Mouse (Mus musculus) frontal cortex, adult 2 months (tissue): ENCODE results near the gene Ranbp1. TPM values are rescaled to one million over a fixed set of nuclear protein-coding genes. Genes with fewer than 3 reads are reported as not detected.

Experiments
- DNase-seq, 2 experiments: peaks; one replicate each; pipeline ENCODE4 v3.0.0; 2022; ENCODE audit warnings: low spot score in 1 of 2; ENCODE audit errors: extremely low spot score in 1 of 2
- polyA plus RNA-seq: library from polyadenylated mRNA; depleted of rRNA; stranded (reverse); fragments of >200 nt; gene quantifications from 2 replicates; pipeline ENCODE4 v1.2.3, GENCODE M21; 2012

The Ranbp1 gene
- polyA plus RNA-seq, 1 experiment: 116 TPM

DNA sequence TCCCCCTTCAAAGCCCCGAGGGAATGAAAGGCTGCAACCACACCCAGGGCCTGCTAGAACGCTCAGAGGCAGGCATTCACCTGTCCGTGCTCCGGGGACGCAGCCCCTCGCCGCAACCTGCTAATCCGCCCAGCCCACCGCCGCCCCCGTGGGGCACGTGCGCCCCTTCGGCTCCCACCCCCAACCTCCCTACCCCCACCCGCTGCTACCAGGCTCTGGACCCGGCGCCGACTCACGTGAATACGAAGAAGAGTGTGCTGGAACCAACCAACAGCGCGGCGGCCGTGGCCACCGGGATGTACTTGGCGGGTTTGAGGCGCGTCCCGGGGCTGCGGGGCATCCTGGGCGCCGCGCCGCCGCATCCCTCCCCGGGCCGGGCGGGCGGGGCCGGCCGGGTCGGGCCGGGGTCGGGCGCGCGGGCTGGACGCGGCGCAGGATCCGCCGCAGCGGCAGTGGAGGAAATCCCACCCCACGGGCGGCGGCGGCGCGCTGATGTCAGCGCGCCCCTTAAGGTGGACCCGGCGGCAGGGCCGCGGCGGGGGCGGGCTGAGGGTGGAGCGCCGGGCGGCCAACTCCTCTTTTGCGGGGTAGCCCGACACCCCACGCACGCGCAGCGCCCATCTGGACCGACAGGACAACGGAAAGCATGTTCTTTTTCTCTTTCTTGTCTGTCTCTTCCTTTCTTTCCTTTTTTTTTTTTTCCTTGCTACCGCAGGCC is 13.7 kb downstream of the Ranbp1 start, which contains the start of gene Zdhhc8:
Gene Zdhhc8 (minus strand): TSS at position 466 of the 718 bp plus-strand sequence.
- peak in 1 of 2 experiments; percentile 83 for DNase-seq

DNA sequence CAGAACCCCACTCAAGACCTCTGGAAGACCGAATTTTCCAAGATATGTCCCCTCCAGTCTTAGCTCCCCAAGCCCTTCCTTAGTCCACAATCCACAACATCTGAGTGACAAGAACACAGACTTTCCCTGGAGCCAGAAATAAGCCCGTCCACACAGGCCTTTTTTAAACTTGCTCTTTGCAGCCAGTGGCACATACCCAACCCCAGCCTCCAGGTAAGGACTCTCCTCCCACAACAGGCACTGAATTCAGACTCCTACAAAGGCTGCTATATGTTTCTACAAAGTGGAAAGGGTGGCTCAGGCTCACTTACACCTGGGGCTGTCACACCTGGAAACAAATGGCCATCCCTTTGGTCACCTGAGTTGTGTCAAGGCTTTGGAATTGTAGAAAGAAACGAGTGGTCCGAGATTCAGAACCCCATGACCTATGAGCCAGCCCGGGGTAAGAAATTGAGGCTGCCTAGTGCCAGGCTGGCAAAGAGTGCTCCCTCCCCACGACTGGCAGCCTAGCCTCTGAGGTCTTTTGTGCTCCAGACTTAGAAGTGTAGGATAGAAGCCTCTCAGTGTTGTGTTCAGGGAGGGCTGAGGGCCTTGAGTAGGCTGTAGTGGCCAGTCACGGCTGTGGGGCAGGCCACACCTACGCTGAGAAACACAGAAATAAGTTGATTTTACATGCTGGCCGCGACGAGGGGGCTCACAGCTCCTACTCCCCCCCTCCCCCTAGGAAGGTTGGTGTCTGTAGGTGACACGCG is 14.4 kb downstream of the Ranbp1 start:
- no peak for DNase-seq

DNA sequence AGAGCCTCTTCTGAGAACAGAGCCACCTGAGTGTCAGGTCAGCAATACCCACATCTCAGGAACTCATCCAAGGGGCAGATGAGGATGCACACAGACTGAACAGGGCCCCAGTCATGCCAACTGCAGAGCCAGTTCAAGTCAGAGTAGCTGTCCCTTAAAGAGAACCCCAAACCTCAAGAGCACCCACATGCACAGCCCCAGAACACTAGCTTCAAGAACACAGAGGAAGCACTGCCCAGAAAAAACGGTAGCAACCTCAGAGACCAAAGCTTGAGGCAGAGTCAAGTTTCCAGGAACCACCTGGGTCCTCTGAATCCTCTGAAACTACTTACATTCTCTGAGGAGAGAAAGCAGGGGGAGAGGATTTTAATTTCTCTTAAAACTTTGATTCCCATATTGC is 15.1 kb downstream of the Ranbp1 start:
- no peak for DNase-seq

DNA sequence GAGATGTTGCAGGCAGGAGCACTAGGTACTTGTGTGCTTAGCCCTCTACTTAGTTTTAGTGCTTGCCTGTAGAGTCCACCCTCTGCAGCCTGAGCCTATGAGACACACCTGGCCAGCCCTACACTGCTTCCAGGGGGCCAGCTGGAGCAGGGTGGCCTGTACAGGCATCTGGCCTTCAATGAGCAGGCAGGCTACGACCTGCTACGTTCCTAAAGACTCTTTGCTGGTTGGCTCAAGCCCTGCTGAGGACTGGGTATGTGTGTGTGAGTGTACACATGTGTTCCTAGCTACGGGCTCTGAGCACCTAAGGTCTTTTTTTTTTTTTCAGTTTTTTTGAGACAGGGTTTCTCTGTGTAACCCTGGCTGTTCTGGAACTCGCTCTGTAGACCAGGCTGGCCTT is 17.1 kb downstream of the Ranbp1 start:
- DNase-seq: no peak

DNA sequence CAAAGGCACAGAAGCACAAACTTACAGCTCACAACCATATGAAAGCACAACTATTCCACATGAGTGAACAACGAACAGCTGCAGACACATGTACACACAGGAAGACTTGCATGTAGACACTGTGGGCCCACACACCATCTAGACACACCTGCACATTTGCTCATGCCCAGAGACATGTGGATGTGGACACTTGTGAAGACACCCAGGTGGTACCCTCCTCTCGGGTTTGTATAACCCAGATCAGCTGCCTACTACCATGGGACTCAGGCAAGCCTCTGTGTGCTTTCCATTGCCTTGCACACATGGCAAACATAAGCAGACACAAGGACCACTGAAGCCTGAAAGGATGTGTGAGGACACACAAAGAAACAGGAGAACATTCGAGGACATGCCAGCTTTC is 17.5 kb downstream of the Ranbp1 start:
- DNase-seq: no peak

DNA sequence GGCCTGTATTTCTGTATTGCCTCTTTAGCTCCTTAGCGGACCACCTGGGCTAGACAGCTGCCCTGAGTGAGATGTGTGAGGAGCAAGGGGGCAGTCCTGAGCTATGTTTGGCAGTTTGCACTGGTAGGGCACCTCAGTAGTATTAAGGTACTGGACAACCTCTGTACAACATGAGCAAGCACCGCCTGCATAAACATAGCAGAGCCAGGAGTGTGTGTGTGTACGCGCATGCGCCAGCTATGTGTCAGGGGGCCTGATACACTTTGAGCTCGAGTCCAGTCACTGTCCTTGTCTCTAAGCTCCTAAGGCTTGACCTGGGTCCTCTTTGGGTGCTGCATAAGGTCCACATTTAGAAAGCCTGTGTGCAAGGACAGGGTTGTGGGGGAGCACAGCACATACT is 17.9 kb downstream of the Ranbp1 start:
- no peak for DNase-seq

DNA sequence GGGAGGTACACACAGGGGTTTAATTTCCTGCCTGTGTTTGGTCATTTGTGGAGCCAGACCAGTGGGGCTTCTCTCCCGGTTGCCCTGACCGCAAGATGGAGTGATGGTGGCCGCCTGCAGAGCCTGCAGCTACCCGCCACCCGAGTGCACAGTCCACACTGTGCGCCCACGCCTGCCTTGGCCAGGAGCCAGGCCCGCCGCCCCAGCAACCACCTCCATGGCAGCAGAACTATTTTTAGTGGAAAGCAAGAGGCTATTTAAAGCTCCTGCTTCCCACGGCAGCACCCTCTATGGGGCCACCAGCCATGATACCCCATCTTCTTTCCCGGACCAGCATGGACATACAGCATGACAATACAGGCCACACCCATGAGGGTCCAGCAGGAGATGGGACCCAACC is 18.9 kb downstream of the Ranbp1 start:
- peak; percentile 87 to 93 for DNase-seq

DNA sequence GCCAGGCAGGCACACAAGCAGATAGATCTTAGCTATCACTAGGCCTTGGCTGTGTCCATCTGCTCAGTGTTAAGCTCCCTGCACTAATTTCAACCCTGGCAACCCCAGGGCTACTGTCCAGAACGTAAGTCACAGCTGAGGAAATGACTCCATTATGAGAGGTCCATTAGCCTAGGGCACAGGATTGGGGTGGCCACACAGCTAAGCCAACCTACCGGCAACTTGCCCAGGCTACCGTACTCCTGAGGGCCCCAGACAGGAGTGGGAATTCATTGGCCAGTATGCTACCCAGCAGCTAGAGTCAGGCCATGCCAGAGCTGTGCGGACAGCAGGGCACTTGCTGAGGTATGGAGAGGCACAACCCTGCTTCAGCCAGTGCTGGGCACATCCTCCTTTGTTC is 19.7 kb downstream of the Ranbp1 start:
- no peak for DNase-seq

DNA sequence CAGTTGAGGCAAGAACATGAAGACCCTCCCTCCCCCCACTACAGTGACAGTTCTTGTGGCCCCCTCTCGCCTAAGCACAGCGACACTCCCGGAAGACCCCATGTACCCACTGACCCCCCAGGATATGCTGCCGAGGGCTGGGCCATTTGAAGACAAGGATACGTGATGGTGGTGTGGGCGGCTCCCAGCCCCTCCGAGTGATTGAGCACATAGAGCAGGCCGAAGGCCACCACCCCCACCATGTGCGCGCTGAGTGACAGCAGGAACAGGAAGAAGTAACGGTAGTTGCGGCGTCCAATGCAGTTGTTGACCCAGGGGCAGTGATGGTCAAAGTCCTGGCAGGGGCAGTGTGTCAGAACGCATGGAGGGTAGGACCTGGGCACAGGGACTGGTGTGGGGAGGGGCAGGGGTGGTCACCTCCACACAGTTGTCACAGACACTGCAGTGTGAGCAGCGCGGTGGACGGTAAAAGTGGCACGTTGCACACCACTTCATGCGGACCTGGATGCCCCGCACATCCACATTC is 20.6 kb downstream of the Ranbp1 start:
- no peak for DNase-seq

DNA sequence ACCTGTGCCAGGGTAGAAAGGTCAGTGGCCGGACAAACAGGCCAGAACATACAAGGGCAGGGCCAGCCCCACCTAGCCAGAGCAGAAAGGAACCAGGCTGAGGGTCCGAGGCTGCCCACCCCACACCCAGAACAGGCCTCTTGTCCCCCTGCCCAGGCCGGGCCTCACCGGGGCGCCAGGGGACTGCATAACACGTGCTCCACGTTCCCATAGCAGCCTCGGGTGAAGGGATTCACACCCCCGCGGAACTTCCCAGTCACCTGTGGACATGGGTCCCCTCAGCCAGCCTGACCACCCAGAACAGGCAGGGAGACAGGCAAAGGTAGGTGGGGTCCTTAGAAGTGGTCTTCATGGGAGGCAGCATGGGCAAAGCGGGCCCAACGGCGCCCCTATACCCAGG is 21.3 kb downstream of the Ranbp1 start:
- DNase-seq: no peak

DNA sequence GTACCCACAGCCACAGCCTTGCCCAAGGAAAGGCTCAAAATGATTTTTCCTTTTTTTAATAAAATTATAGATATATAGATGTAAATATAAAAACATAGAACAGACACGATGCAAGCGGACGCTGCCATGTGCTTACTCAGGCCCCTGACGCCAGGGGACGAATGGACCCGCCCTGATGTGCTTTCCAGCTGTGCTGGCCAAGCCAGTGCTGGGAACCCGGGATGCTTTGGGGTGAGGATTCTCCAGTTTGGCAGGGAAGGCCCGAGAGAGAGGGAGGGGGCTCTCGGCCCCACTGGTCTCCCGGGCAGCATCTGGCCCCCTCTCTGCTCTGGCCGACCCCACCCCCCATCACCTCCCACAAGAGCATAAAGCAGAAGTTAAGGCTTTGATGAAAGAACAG is 26.3 kb downstream of the Ranbp1 start:
- DNase-seq: no peak

DNA sequence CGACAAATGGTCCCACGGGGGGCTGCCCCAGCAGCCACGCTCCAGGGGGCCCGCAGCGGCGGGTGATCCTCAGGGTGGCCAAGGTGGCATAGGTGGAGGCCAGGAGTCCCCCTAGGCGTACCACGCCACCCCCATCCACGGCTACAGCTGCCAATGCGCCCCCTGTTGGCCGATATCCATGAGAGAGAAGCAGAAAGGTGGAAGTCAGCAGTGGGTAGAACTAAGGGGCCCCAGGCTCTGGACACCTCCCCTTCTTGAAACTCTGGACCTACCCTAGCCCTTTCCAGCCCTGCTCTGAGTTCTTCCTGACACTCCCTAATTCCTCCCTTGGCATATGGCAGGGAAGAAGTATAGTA is 27.0 kb downstream of the Ranbp1 start:
- no peak for DNase-seq

DNA sequence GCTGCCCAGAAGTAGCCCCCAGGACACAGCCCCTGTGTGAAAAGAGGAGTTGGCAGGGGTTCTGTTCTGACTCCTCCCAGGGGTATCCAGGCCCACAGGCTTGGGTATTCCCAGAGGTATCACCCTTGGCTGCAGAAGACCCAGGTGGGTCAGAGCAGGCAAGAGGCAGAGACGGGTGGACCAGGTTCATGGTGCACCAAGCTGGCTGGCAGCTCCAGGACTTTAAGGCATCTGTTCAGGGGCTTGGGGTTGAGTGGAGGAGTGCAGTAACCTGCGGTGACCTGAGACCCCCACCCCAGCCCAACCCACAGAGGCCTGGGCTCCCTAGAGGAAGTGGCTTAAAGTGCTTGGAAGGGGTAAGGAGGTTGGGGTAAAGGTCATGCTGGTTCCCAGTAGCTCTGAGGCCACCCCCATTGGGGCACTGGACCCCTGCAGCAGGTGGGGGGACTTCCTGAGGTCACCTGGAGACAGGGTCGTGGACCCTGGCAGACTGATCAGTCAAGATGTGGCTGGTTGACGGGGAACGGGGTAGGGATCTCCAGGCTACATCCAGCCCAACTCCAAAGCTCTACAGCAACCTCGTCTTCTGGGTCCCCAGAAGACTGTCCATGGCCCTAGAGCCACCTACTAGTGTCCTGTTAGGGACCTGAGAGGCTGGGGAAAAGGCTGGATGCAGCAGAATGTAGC is 27.5 kb downstream of the Ranbp1 start:
- no peak for DNase-seq

DNA sequence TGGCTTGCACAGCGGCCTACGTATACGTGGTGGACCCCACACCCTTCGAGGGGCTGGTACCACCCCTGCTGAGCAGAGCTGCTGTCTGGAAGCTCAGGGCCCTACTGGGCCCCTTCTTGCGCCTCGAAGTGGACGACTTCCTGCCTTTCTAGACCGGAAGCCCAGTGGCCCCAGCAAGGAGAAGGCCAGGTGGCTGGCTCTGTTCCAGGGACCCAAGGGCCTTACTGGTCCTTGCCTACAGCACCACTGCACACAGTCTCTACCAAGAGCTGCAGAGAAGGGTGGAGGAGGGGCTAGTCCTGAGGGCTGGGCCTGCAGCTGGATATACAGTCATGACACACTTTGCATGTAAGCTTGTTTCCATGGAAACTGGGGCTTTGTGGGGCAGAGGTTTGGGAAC is 28.5 kb downstream of the Ranbp1 start:
- no peak for DNase-seq

DNA sequence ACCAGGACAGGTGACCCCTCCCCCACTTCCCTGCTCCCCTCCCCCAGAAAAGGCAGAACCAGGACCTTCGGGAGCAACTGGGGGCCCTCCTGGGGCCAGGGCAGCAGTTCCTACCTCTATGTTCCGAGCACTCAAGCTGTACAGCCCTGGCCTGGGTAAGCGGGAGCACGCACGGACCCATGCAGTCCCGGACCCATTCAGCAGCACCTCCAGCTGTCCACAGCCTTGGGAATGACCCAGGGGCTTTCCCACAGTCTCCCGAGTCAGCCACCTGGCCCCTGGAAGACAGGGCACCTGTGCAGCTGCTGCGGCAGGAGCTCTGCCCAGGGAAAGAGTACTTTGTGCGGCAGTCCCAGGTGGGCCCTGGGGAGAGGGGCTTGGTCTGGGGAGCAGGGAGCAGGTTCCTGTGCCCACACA is 29.9 kb downstream of the Ranbp1 start:
- DNase-seq: no peak

DNA sequence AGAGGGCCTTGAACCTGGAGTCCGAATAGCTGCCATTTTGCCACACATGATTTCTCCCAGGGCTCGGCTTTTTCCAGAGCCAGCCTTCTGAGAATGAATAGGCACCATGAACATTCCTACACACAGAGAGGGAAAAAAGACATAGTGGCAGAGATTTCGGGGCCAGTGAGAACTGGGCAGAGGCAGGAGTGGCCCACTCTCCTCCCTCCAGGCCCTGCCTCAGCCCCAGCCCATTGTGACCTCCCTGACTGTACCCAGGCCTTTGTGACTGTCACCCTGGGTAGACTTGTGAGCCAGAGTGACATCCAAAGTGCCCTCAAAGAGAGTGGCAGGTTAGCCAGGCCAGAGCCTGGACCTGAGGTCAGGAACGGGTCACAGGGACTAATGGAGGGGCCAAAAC is 31.0 kb downstream of the Ranbp1 start, which contains the start of gene Ccdc188:
Gene Ccdc188 (plus strand): TSS at position 301 of the 400 bp plus-strand sequence.
- DNase-seq: no peak

DNA sequence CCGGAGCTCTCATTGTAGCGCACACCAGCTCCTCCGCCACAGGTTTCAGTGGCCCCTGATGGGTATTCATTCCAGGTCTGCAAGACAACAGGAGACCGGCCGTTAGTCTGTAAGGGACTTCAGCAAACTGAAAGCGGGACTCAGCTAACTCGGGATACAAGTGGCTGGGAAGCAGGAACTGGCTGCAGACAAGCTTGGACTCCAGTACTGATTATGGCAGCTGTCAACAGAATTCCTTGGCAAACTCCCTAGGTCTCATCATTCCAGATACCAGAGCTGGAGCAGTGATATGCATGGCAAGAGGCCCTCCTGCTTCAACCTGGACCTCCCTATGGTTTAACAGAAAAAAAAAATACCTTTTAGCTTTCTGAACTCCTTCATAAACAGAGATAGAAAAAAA is 33.7 kb downstream of the Ranbp1 start:
- no peak for DNase-seq

DNA sequence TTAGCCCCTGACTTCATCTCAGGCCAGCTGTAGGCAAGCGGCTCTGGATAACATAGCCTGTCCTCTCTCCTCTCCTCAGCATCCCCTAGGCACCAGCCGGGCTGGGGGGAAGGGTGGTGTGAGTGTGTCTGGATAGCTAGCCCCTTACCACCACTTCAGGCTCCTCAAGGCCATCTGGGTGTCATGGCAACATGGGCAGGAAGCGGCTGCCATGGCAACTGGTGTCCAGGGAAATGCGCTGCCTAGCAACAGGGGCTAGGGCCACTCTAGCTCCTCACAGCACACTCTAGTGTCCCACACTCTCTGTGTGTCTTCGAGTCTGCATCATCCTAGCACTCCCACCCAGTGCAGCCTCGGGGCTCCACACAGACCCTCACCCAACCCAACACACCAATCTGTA is 34.8 kb downstream of the Ranbp1 start:
- peak in 1 of 2 experiments; percentile 70 for DNase-seq

DNA sequence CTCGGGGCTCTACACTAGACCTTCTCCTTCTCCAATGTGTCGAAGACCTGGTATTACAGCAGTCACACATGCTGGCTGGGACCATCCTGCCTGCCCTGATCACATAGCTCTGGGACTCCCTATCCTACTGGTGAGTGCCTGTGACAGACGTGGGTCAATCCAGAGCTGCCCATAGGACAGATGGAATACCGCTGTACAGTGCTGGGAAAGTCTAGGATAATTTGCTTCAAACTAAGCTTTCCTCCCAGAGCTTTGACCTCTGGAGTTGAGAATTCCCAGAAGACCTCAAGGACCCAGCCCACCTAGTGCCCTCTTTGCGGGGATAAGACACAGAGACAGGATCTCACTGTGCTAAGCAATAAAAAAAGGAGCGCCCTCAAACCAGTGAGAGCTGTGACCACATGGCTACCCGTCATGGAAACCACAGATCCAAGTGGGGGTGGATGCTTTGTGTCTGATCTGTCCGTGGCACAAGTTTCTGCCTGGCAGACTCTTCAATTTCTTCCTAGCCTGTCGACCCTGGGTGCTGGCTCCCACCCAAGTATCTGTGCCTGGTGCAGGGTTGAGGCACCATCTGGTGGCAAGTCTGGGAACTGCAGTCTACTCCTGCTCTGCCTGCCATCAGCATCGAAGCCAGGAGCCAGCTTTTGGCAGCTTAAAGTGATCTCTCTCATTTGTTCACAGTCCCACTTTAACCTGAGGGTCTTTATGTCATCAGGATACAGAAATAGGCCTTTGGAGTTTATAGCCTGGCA is 36.9 kb downstream of the Ranbp1 start:
- peak in 1 of 2 experiments; percentile 98 for DNase-seq

DNA sequence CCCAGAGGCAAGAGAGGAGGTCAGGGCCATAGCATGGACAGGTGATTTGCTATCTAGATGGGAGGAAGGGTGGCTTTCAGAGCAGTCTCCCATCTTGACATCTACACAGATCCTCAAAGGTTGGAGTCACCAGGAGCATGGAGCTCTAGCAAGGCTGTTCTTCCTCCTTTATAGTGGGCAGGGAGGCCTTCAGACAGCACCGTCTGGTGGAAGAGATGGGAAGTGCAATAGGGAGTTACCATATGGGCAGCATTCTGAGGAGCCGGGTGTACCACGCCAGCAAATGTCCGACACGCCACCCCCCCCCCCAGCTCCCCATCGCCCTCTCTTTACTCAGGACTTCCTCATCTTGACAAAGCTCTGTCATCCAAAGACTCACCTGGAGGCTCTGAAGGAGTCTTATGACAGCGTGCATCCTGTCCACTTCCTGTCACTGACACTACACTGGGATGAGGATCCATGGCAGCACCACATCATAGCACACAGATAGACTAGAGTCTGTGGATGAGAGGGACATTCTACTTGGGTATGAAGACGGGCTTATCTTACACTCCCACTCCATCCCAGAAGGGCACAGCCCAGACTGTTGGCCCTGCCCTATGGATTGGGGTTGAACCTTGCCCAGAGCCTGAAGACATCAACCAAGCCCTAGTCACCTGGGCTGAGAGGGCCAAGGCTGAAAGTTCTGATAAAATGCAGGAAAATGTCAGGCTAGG is 37.7 kb downstream of the Ranbp1 start:
- DNase-seq: peak in 1 of 2 experiments; percentile 92
